Mouse (Mus musculus) hindbrain, embryonic 11.5 days (tissue): ENCODE data around the gene Arid5a. TPM values are rescaled to one million over a fixed set of nuclear protein-coding genes. Genes with fewer than 3 reads are reported as not detected.
A peak's percentile ranks its signal among the peaks of the same experiment; 100 is the strongest.

ENCODE experiments used
- ATAC-seq: fragments of 200-750 bp; cut with Nextera tagmentation; 2 replicates; pipeline ENCODE4 v1.8.0; 2017; ENCODE audit warnings: mild to moderate bottlenecking, moderate TSS enrichment, moderate library complexity; ENCODE audit not compliant: low FRiP score
- DNase-seq: peaks from one replicate; pipeline ENCODE4 v3.0.0-alpha.2; 2015; ENCODE audit warnings: low spot score
- H3K27ac ChIP-seq: fragments of 300-500 bp; sonication (generic); 2 replicates; pipeline ENCODE4 v1.5.1; 2014; ENCODE audit warnings: mild to moderate bottlenecking, low read depth, low read length
- H3K27me3 ChIP-seq: fragments of 300-500 bp; sonication (generic); 2 replicates; pipeline ENCODE4 v1.6.1; 2014; ENCODE audit warnings: mild to moderate bottlenecking, low read length, moderate library complexity, mixed read lengths; ENCODE audit not compliant: control insufficient read depth, insufficient read depth
- H3K36me3 ChIP-seq: fragments of 300-500 bp; sonication (generic); 2 replicates; pipeline ENCODE4 v1.6.1; 2014; ENCODE audit warnings: mild to moderate bottlenecking, low read length, moderate library complexity, mixed read lengths; ENCODE audit not compliant: control insufficient read depth, insufficient read depth
- H3K4me1 ChIP-seq: fragments of 300-500 bp; sonication (generic); replicated peaks from 2 replicates; pipeline ENCODE4 v1.6.1; 2014; ENCODE audit warnings: low read length, mixed read lengths; ENCODE audit not compliant: control insufficient read depth, insufficient read depth
- H3K4me2 ChIP-seq: fragments of 300-500 bp; sonication (generic); replicated peaks from 2 replicates; pipeline ENCODE4 v1.6.1; 2014; ENCODE audit warnings: mild to moderate bottlenecking, low read depth, low read length
- H3K4me3 ChIP-seq: fragments of 300-500 bp; sonication (generic); 2 replicates; pipeline ENCODE4 v1.5.1; 2014; ENCODE audit warnings: low read depth, low read length
- H3K9ac ChIP-seq: fragments of 300-500 bp; sonication (generic); 2 replicates; pipeline ENCODE4 v1.6.1; 2014; ENCODE audit warnings: low read depth, low read length
- H3K9me3 ChIP-seq: fragments of 300-500 bp; sonication (generic); 2 replicates; pipeline ENCODE4 v1.6.1; 2016; ENCODE audit warnings: low read length; ENCODE audit not compliant: control insufficient read depth
- WGBS: fragments of 180-500 bp; shearing (Covaris S2); extraction: QIAGEN DNeasy Blood & Tissue Kit; methylation state at CpG from one replicate; pipeline ENCODE4 v1.1.7; 2014; 5-methylcytosine and 5-hydroxymethylcytosine counted together
- polyA plus RNA-seq: library from polyadenylated mRNA; unstranded; fragments of >200 nt; fragmentation: Nextera tagmentation; extraction: Ambion mirVana; gene quantifications from 2 replicates; pipeline ENCODE4 v1.2.1, GENCODE M21; 2014

Arid5a gene
- polyA plus RNA-seq, 1 experiment from 2014 or later, result 1.9 TPM

DNA sequence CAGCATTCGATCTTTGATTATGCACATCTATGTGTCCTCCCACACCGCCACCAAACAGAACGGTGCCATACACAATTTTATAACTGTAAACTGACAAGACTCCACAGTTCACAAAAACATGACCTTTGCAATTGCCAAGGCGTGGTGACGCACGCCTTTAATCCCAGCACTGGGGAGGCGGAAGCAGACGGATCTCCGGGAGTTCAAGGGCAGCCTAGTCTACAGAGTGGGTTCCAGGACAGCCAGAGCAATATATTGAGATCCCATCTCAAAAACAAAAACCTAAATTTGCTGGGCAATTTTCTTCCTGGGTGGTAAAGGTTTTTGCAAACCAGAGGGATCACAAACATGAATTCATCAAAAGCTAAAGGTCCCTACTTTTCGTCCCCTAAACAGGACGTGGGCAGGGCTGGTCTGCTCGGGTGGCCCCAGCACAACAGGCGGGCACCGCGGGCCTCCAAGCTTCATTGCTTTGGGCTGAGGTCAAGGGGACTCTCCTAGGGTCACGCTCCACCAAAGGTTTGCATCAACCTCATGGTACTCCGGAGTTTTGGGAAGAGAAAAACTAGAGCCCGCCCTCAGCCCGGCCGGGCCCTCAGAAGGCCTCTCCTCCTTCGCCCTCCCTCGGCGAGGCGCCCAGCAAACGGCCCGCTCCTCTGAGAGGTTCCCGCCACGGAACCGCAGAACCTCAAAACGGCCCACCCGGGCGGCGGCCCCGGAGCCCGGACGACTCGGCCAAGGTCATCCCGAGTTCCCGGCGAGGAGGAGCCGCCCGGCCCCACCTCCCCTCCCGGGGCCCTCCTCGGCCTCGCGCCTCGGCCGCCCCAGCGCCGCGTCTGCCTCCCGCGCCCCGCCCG is 60.8 kb downstream of the Arid5a start:
- Histone ChIP-seq H3K36me3 (no peaks in the 10 kb centered on the region), H3K9ac (peak overlapping the region; percentile 82), H3K27ac (0 out of 2 replicates have a peak overlapping the region, but pooled peaks have one; percentile 59), H3K4me2 (peak overlapping the region; percentile 60), H3K27me3 (no peaks in the 10 kb centered on the region), H3K4me3 (peak overlapping the region; percentile 67), H3K4me1 (peaks cover 4% of the 10 kb centered on the region; the same call in 1 of the 2 replicates), H3K9me3 (no peaks in the 10 kb centered on the region)
- ATAC-seq (peak; percentile 88), DNase-seq (no peak)
- 7% methylated on average over 43 of the region's 55 CpGs for WGBS

GRCm38 (mm10) chr1:36368969-36369645 is 61.6 kb downstream of the Arid5a start, which contains the start of gene Kansl3:
Gene Kansl3, minus strand, starts transcription at chr1:36369181.
- Histone ChIP-seq H3K9ac (peak within 1 kb of the TSS; percentile 82), H3K4me3 (peak within 1 kb of the TSS; percentile 67), H3K27ac (0 out of 2 replicates have a peak within 1 kb of the TSS, but pooled peaks have one; percentile 59), H3K9me3 (no peaks in the 10 kb centered on the region), H3K4me2 (peak within 1 kb of the TSS; percentile 60), H3K27me3 (no peaks in the 10 kb centered on the region), H3K4me1 (peaks cover 4% of the 10 kb centered on the region; the same call in 1 of the 2 replicates), H3K36me3 (no peaks in the 10 kb centered on the region)
- DNase-seq (peak; percentile 95), ATAC-seq (peak; percentile 88)
- 4% methylated on average over 56 of the region's 61 CpGs for WGBS

DNA sequence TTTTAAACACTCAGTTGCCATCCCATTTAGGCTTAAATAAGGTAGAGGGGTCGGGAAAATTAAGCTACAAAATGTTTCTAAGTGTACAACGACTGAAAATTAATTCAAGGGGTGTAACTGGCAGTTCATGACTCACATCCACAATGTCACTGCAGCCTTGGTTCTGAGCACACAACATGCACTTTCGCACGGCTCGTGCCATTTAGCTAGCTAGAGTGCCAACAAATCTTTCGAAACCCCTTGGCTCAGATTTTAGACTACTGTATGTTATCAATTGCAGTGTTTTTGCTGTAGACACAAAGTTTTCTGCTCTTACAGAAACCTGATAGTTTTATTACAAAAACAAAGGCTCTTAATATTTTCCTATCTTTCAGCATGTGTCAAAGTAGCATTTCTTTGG is 63.4 kb downstream of the Arid5a start:
- Histone ChIP-seq H3K9me3 (no peaks in the 10 kb centered on the region), H3K36me3 (no peaks in the 10 kb centered on the region), H3K4me3 (no peak overlapping the region), H3K9ac (no peak overlapping the region), H3K4me1 (peaks cover 4% of the 10 kb centered on the region; the same call in 1 of the 2 replicates), H3K27me3 (no peaks in the 10 kb centered on the region), H3K4me2 (no peak overlapping the region), H3K27ac (no peak overlapping the region)
- 84% methylated on average over 6 of the region's 6 CpGs for WGBS
- no peak for DNase-seq
- ATAC-seq, result no peak

- no peaks in the 10 kb centered on the region for H3K27me3 ChIP-seq
- DNase-seq (no peak), ATAC-seq (no peak)
- 84% methylated on average over 10 of the region's 10 CpGs for WGBS
- H3K27ac ChIP-seq, result no peak within 1 kb of the TSS
- no peak within 1 kb of the TSS for H3K4me3 ChIP-seq
- H3K4me1 ChIP-seq, result peaks cover 4% of the 10 kb centered on the region; the same call in 1 of the 2 replicates
- H3K4me2 ChIP-seq, result no peak within 1 kb of the TSS
- no peaks in the 10 kb centered on the region for H3K36me3 ChIP-seq
- H3K9ac ChIP-seq, result no peak within 1 kb of the TSS
- H3K9me3 ChIP-seq, result no peaks in the 10 kb centered on the region
Measured at GRCm38 (mm10) chr1:36371934-36372845, 64.7 kb downstream of the Arid5a start, which contains the start of gene Fer1l5. Gene Fer1l5, plus strand, starts transcription at chr1:36372291.

Other genes with a start within 250 kb of the Arid5a start
- 10.7 and 14.9 TPM in 2 replicates for gene Hs6st1, start 239.3 kb upstream of the Arid5a start, polyA plus RNA-seq
- gene Uggt1, start 63.0 kb upstream of the Arid5a start, polyA plus RNA-seq, result 76.3 and 97.6 TPM in 2 replicates
- 0.32 and 1.3 TPM in 2 replicates for gene Neurl3, start 33.1 kb upstream of the Arid5a start, polyA plus RNA-seq
- 30.5 and 31.0 TPM in 2 replicates for gene Kansl3, start 61.4 kb downstream of the Arid5a start, polyA plus RNA-seq
- 1.1 and 1.2 TPM in 2 replicates for gene Fer1l5, start 64.6 kb downstream of the Arid5a start, polyA plus RNA-seq
- 35.7 and 45.3 TPM in 2 replicates for gene Lman2l, start 137.5 kb downstream of the Arid5a start, polyA plus RNA-seq
- 9.5 and 10.4 TPM in 2 replicates for gene Cnnm4, start 163.9 kb downstream of the Arid5a start, polyA plus RNA-seq
- gene Cnnm3, start 204.1 kb downstream of the Arid5a start, polyA plus RNA-seq, result 3.9 and 7.9 TPM in 2 replicates
- 6.1 and 6.8 TPM in 2 replicates for gene Ankrd23, start 229.2 kb downstream of the Arid5a start, polyA plus RNA-seq
- gene Gm42417, start 231.7 kb downstream of the Arid5a start, polyA plus RNA-seq, result not detected in 2 replicates
- gene Ankrd39, start 239.7 kb downstream of the Arid5a start, polyA plus RNA-seq, result 12.8 and 13.1 TPM in 2 replicates